Mouse (Mus musculus) adrenal gland, postnatal 36 days (tissue): Measurements from ENCODE around the gene Rab8a. TPM values are rescaled to one million over a fixed set of nuclear protein-coding genes. Genes with fewer than 3 reads are reported as not detected.
"Not testable (repeated sequence)": the region's sequence is repeated elsewhere in the genome, so short reads cannot be mapped to it uniquely, and the experiment has no call there.

Experiments
- DNase-seq, 2 experiments: peaks; one replicate each; pipeline ENCODE4 v3.0.0; 2021; ENCODE audit warnings: mixed read lengths in 1 of 2
- long read RNA-seq, 2 experiments: library from polyadenylated mRNA; stranded (forward); transcript quantifications; one replicate each; pipeline ENCODE4 v2.0.0; 2021; ENCODE audit warnings: borderline sequencing depth in 2 of 2
- total RNA-seq, 2 experiments: library from RNA; stranded (reverse); gene quantifications; 2 replicates each; pipeline ENCODE4 v1.2.3; 2021

Rab8a gene
- total RNA-seq: 10 to 100 TPM; 56.8 to 67.0 TPM
- long read RNA-seq, experiment 1, full-length matches to known transcripts: 146 of 157 reads
- long read RNA-seq, experiment 1, partial matches to known transcripts: 4 of 157 reads
- long read RNA-seq, experiment 1, other reads (novel, unspliced or antisense): 7 of 157 reads
- long read RNA-seq, experiment 2, full-length matches to known transcripts: 39 of 47 reads
- long read RNA-seq, experiment 2, partial matches to known transcripts: 0 of 47 reads
- long read RNA-seq, experiment 2, other reads (novel, unspliced or antisense): 8 of 47 reads

- peak; percentile 99 to 100 for DNase-seq
Measured at GRCm38 (mm10) chr8:72160707-72161697, at the start of gene Rab8a. TSS of gene Rab8a (plus strand) at chr8:72161200.

- no peak for DNase-seq
Measured at GRCm38 (mm10) chr8:72112486-72112885, 48.5 kb upstream of the Rab8a start.

- DNase-seq: no peak
Measured at GRCm38 (mm10) chr8:72115202-72115601, 45.8 kb upstream of the Rab8a start.

GRCm38 (mm10) chr8:72118616-72119015, 42.4 kb upstream of the Rab8a start:
- DNase-seq: no peak

- not testable (repeated sequence) for DNase-seq
Measured at GRCm38 (mm10) chr8:72121486-72121885, 39.5 kb upstream of the Rab8a start.

GRCm38 (mm10) chr8:72121997-72122396, 39.0 kb upstream of the Rab8a start:
- DNase-seq: no peak

GRCm38 (mm10) chr8:72127834-72128233, 33.2 kb upstream of the Rab8a start:
- no peak for DNase-seq

GRCm38 (mm10) chr8:72131251-72131650, 29.7 kb upstream of the Rab8a start:
- DNase-seq: peak; percentile 56 to 64

- no peak for DNase-seq
Measured at GRCm38 (mm10) chr8:72131901-72132300, 29.1 kb upstream of the Rab8a start.

GRCm38 (mm10) chr8:72132417-72132816, 28.6 kb upstream of the Rab8a start:
- DNase-seq: no peak

- DNase-seq: peak; percentile 80 to 83
Measured at GRCm38 (mm10) chr8:72132891-72133290, 28.1 kb upstream of the Rab8a start.

- peak in 1 of 2 experiments; percentile 18 for DNase-seq
Measured at GRCm38 (mm10) chr8:72133507-72133906, 27.5 kb upstream of the Rab8a start.

GRCm38 (mm10) chr8:72134756-72135445, 26.1 kb upstream of the Rab8a start, which contains the start of gene Tpm4:
TSS of gene Tpm4 (plus strand) at chr8:72134975.
- DNase-seq: peak; percentile 84 to 88

- DNase-seq: peak; percentile 36 to 66
Measured at GRCm38 (mm10) chr8:72135446-72136301, 25.3 kb upstream of the Rab8a start.

GRCm38 (mm10) chr8:72136302-72136978, 24.6 kb upstream of the Rab8a start:
- peak; percentile 51 to 69 for DNase-seq

- DNase-seq: no peak
Measured at GRCm38 (mm10) chr8:72137431-72137830, 23.6 kb upstream of the Rab8a start.

GRCm38 (mm10) chr8:72138456-72138855, 22.5 kb upstream of the Rab8a start:
- DNase-seq: no peak

- no peak for DNase-seq
Measured at GRCm38 (mm10) chr8:72143256-72143824, 17.7 kb upstream of the Rab8a start.

- DNase-seq: no peak
Measured at GRCm38 (mm10) chr8:72144345-72144975, 16.5 kb upstream of the Rab8a start.

GRCm38 (mm10) chr8:72145511-72145910, 15.5 kb upstream of the Rab8a start:
- DNase-seq: peak in 1 of 2 experiments; percentile 48
